Mouse (Mus musculus): ENCODE data around the gene Actn2. TPM values are rescaled to one million over a fixed set of nuclear protein-coding genes. Genes with fewer than 3 reads are reported as not detected.
A peak's percentile ranks its signal among the peaks of the same experiment; 100 is the strongest.

The Actn2 gene
- polyA plus RNA-seq, 1 experiment from 2014 or later = 1,874 TPM

- H3K4me2 ChIP-seq (ENCODE audit: low read depth, low read length) = no peak overlapping the region
- H3K4me3 ChIP-seq (ENCODE audit: low read length) = no peak overlapping the region
- H3K9ac ChIP-seq (ENCODE audit: low read length) = no peak overlapping the region
- no peaks in the 10 kb centered on the region for H3K9me3 ChIP-seq (replicated peaks; ENCODE audit: control insufficient read depth, low read length)
- ATAC-seq (replicated peaks; ENCODE audit: extremely low read depth, insufficient read depth, low FRiP score) = no peak
- peak overlapping the region; percentile 52 for H3K27ac ChIP-seq (ENCODE audit: low read length)
- peaks cover 35% of the 10 kb centered on the region for H3K36me3 ChIP-seq (ENCODE audit: control insufficient read depth, insufficient read depth)
- H3K4me1 ChIP-seq (ENCODE audit: control insufficient read depth, insufficient read depth, low read length) = peaks cover 35% of the 10 kb centered on the region
- 75% methylated on average over 12 of the region's 12 CpGs for WGBS
- no peaks in the 10 kb centered on the region for H3K27me3 ChIP-seq (ENCODE audit: control insufficient read depth, insufficient read depth, low read length)
These were observed 31.7 kb downstream of the Actn2 start for GRCm38 (mm10) chr13:12308878-12309277.

- peaks cover 32% of the 10 kb centered on the region for H3K4me1 ChIP-seq (ENCODE audit: control insufficient read depth, insufficient read depth, low read length)
These were observed 32.1 kb downstream of the Actn2 start for GRCm38 (mm10) chr13:12308473-12308872.

GRCm38 (mm10) chr13:12307286-12307685, 33.3 kb downstream of the Actn2 start:
- Histone ChIP-seq H3K4me3 (ENCODE audit: low read length) (no peak overlapping the region), H3K36me3 (ENCODE audit: control insufficient read depth, insufficient read depth) (peaks cover 35% of the 10 kb centered on the region), H3K9ac (ENCODE audit: low read length) (no peak overlapping the region), H3K27ac (ENCODE audit: low read length) (peak overlapping the region; percentile 66), H3K9me3 (replicated peaks; ENCODE audit: control insufficient read depth, low read length) (no peaks in the 10 kb centered on the region), H3K4me2 (ENCODE audit: low read depth, low read length) (no peak overlapping the region), H3K27me3 (ENCODE audit: control insufficient read depth, insufficient read depth, low read length) (no peaks in the 10 kb centered on the region), H3K4me1 (ENCODE audit: control insufficient read depth, insufficient read depth, low read length) (peaks cover 30% of the 10 kb centered on the region)
- 45% methylated on average over 4 of the region's 4 CpGs for WGBS
- ATAC-seq (replicated peaks; ENCODE audit: extremely low read depth, insufficient read depth, low FRiP score) = no peak

More at GRCm38 (mm10) chr13:12308473-12308872, 32.1 kb downstream of the Actn2 start:
- WGBS = 82% methylated on average over 8 of the region's 8 CpGs
- no peaks in the 10 kb centered on the region for H3K27me3 ChIP-seq (ENCODE audit: control insufficient read depth, insufficient read depth, low read length)
- H3K36me3 ChIP-seq (ENCODE audit: control insufficient read depth, insufficient read depth) = peaks cover 35% of the 10 kb centered on the region
- H3K4me3 ChIP-seq (ENCODE audit: low read length) = no peak overlapping the region
- no peaks in the 10 kb centered on the region for H3K9me3 ChIP-seq (replicated peaks; ENCODE audit: control insufficient read depth, low read length)
- no peak for ATAC-seq (replicated peaks; ENCODE audit: extremely low read depth, insufficient read depth, low FRiP score)
- peak overlapping the region; percentile 66 for H3K27ac ChIP-seq (ENCODE audit: low read length)
- no peak overlapping the region for H3K9ac ChIP-seq (ENCODE audit: low read length)
- no peak overlapping the region for H3K4me2 ChIP-seq (ENCODE audit: low read depth, low read length)

- H3K27ac ChIP-seq (ENCODE audit: low read length) = peak overlapping the region; percentile 14; the same call in 1 of the 2 replicates
- H3K9me3 ChIP-seq (replicated peaks; ENCODE audit: control insufficient read depth, low read length) = no peaks in the 10 kb centered on the region
- no peaks in the 10 kb centered on the region for H3K27me3 ChIP-seq (ENCODE audit: control insufficient read depth, insufficient read depth, low read length)
- peaks cover 31% of the 10 kb centered on the region for H3K4me1 ChIP-seq (ENCODE audit: control insufficient read depth, insufficient read depth, low read length)
- no peak overlapping the region for H3K4me3 ChIP-seq (ENCODE audit: low read length)
- 83% methylated on average over 8 of the region's 8 CpGs for WGBS
- no peak overlapping the region for H3K9ac ChIP-seq (ENCODE audit: low read length)
- H3K36me3 ChIP-seq (ENCODE audit: control insufficient read depth, insufficient read depth) = peaks cover 37% of the 10 kb centered on the region
- ATAC-seq (replicated peaks; ENCODE audit: extremely low read depth, insufficient read depth, low FRiP score) = no peak
- no peak overlapping the region for H3K4me2 ChIP-seq (ENCODE audit: low read depth, low read length)
These were observed 35.0 kb downstream of the Actn2 start for GRCm38 (mm10) chr13:12305540-12305939.

- H3K36me3 ChIP-seq (ENCODE audit: control insufficient read depth, insufficient read depth) = peaks cover 37% of the 10 kb centered on the region
- H3K9ac ChIP-seq (ENCODE audit: low read length) = no peak overlapping the region
- H3K9me3 ChIP-seq (replicated peaks; ENCODE audit: control insufficient read depth, low read length) = no peaks in the 10 kb centered on the region
- no peak overlapping the region for H3K4me3 ChIP-seq (ENCODE audit: low read length)
- H3K4me1 ChIP-seq (ENCODE audit: control insufficient read depth, insufficient read depth, low read length) = peaks cover 35% of the 10 kb centered on the region
- no peak for ATAC-seq (replicated peaks; ENCODE audit: extremely low read depth, insufficient read depth, low FRiP score)
- no peak overlapping the region for H3K4me2 ChIP-seq (ENCODE audit: low read depth, low read length)
- H3K27ac ChIP-seq (ENCODE audit: low read length) = no peak overlapping the region
- H3K27me3 ChIP-seq (ENCODE audit: control insufficient read depth, insufficient read depth, low read length) = no peaks in the 10 kb centered on the region
- WGBS = 86% methylated on average over 5 of the region's 5 CpGs
These were observed 35.6 kb downstream of the Actn2 start for GRCm38 (mm10) chr13:12304991-12305390.

GRCm38 (mm10) chr13:12297777-12298176, 42.8 kb downstream of the Actn2 start:
- Histone ChIP-seq H3K36me3 (ENCODE audit: control insufficient read depth, insufficient read depth) (peaks cover 14% of the 10 kb centered on the region), H3K4me1 (ENCODE audit: control insufficient read depth, insufficient read depth, low read length) (peaks cover 21% of the 10 kb centered on the region; the same call in 1 of the 2 replicates), H3K27me3 (ENCODE audit: control insufficient read depth, insufficient read depth, low read length) (no peaks in the 10 kb centered on the region), H3K27ac (ENCODE audit: low read length) (peak overlapping the region; percentile 14; the same call in 1 of the 2 replicates), H3K4me3 (ENCODE audit: low read length) (no peak overlapping the region), H3K9ac (ENCODE audit: low read length) (no peak overlapping the region), H3K4me2 (ENCODE audit: low read depth, low read length) (no peak overlapping the region), H3K9me3 (replicated peaks; ENCODE audit: control insufficient read depth, low read length) (no peaks in the 10 kb centered on the region)
- 54% methylated on average over 6 of the region's 6 CpGs for WGBS
- ATAC-seq (replicated peaks; ENCODE audit: extremely low read depth, insufficient read depth, low FRiP score) = no peak

- no peak overlapping the region for H3K4me2 ChIP-seq (ENCODE audit: low read depth, low read length)
- H3K36me3 ChIP-seq (ENCODE audit: control insufficient read depth, insufficient read depth) = peaks cover 20% of the 10 kb centered on the region
- H3K4me1 ChIP-seq (ENCODE audit: control insufficient read depth, insufficient read depth, low read length) = peaks cover 19% of the 10 kb centered on the region; the same call in 1 of the 2 replicates
- peak overlapping the region; percentile 62 for H3K27ac ChIP-seq (ENCODE audit: low read length)
- WGBS = 75% methylated on average over 3 of the region's 3 CpGs
- H3K9ac ChIP-seq (ENCODE audit: low read length) = no peak overlapping the region
- H3K4me3 ChIP-seq (ENCODE audit: low read length) = no peak overlapping the region
- ATAC-seq (replicated peaks; ENCODE audit: extremely low read depth, insufficient read depth, low FRiP score) = no peak
- H3K9me3 ChIP-seq (replicated peaks; ENCODE audit: control insufficient read depth, low read length) = no peaks in the 10 kb centered on the region
- H3K27me3 ChIP-seq (ENCODE audit: control insufficient read depth, insufficient read depth, low read length) = no peaks in the 10 kb centered on the region
These were observed 43.9 kb downstream of the Actn2 start for GRCm38 (mm10) chr13:12296701-12297100.

GRCm38 (mm10) chr13:12293810-12294209, 46.8 kb downstream of the Actn2 start:
- 33% methylated on average over 7 of the region's 7 CpGs for WGBS
- peak overlapping the region; percentile 87 for H3K27ac ChIP-seq (ENCODE audit: low read length)
- peaks cover 34% of the 10 kb centered on the region for H3K36me3 ChIP-seq (ENCODE audit: control insufficient read depth, insufficient read depth)
- H3K27me3 ChIP-seq (ENCODE audit: control insufficient read depth, insufficient read depth, low read length) = no peaks in the 10 kb centered on the region
- no peak overlapping the region for H3K4me2 ChIP-seq (ENCODE audit: low read depth, low read length)
- peak overlapping the region; percentile 26 for H3K9ac ChIP-seq (ENCODE audit: low read length)
- peak; percentile 93 for ATAC-seq (replicated peaks; ENCODE audit: extremely low read depth, insufficient read depth, low FRiP score)
- no peaks in the 10 kb centered on the region for H3K9me3 ChIP-seq (replicated peaks; ENCODE audit: control insufficient read depth, low read length)
- H3K4me1 ChIP-seq (ENCODE audit: control insufficient read depth, insufficient read depth, low read length) = peaks cover 3% of the 10 kb centered on the region; the same call in 1 of the 2 replicates
- no peak overlapping the region for H3K4me3 ChIP-seq (ENCODE audit: low read length)

- no peaks in the 10 kb centered on the region for H3K9me3 ChIP-seq (replicated peaks; ENCODE audit: control insufficient read depth, low read length)
- 0 out of 2 replicates have a peak, but pooled peaks cover 3% of the 10 kb centered on the region for H3K4me1 ChIP-seq (ENCODE audit: control insufficient read depth, insufficient read depth, low read length)
- no peak for ATAC-seq (replicated peaks; ENCODE audit: extremely low read depth, insufficient read depth, low FRiP score)
- H3K4me2 ChIP-seq (ENCODE audit: low read depth, low read length) = no peak overlapping the region
- H3K36me3 ChIP-seq (ENCODE audit: control insufficient read depth, insufficient read depth) = peaks cover 40% of the 10 kb centered on the region
- WGBS = 89% methylated on average over 7 of the region's 7 CpGs
- H3K27ac ChIP-seq (ENCODE audit: low read length) = no peak overlapping the region
- no peaks in the 10 kb centered on the region for H3K27me3 ChIP-seq (ENCODE audit: control insufficient read depth, insufficient read depth, low read length)
- no peak overlapping the region for H3K9ac ChIP-seq (ENCODE audit: low read length)
- no peak overlapping the region for H3K4me3 ChIP-seq (ENCODE audit: low read length)
These were observed 49.9 kb downstream of the Actn2 start for GRCm38 (mm10) chr13:12290700-12291099.
